Mouse (Mus musculus) urinary bladder, adult 18-20 months (tissue): ENCODE measurements at regions not wholly inside any gene's neighbourhood (a gene's known extent, or its start where the extent isn't known, plus 50 kb on each side); places are given as distances from the start of the nearest gene placed in this dataset.

ENCODE experiments used
- DNase-seq, 2 experiments: peaks; one replicate each; pipeline ENCODE4 v3.0.0; 2022; ENCODE audit warnings: low spot score in 2 of 2, mixed read lengths in 2 of 2

GRCm38 (mm10) chr11:24535462-24535861 is 457.6 kb downstream of the Bcl11a start:
- DNase-seq, result no peak

- no peak for DNase-seq
These were observed 459.9 kb downstream of the Bcl11a start for GRCm38 (mm10) chr11:24537721-24538120.

- no peak for DNase-seq
These were observed 491.8 kb downstream of the Bcl11a start for GRCm38 (mm10) chr11:24569655-24570054.

- no peak for DNase-seq
These were observed 535.7 kb downstream of the Bcl11a start for GRCm38 (mm10) chr11:24613529-24613928.

GRCm38 (mm10) chr11:24615436-24615835 is 537.6 kb downstream of the Bcl11a start:
- DNase-seq, result no peak

- DNase-seq, result no peak
These were observed 540.7 kb downstream of the Bcl11a start for GRCm38 (mm10) chr11:24618586-24618985.

- DNase-seq, result no peak
These were observed 541.2 kb downstream of the Bcl11a start for GRCm38 (mm10) chr11:24619021-24619420.

GRCm38 (mm10) chr11:24628619-24629018 is 550.8 kb downstream of the Bcl11a start:
- no peak for DNase-seq

- DNase-seq, result no peak
These were observed 551.6 kb downstream of the Bcl11a start for GRCm38 (mm10) chr11:24629431-24629830.

- DNase-seq, result no peak
These were observed 552.6 kb downstream of the Bcl11a start for GRCm38 (mm10) chr11:24630403-24630900.

GRCm38 (mm10) chr11:24631651-24632050 is 553.8 kb downstream of the Bcl11a start:
- no peak for DNase-seq

- no peak for DNase-seq
These were observed 558.9 kb downstream of the Bcl11a start for GRCm38 (mm10) chr11:24636716-24637115.

- no peak for DNase-seq
These were observed 565.7 kb downstream of the Bcl11a start for GRCm38 (mm10) chr11:24643439-24644109.

- DNase-seq, result no peak
These were observed 575.0 kb downstream of the Bcl11a start for GRCm38 (mm10) chr11:24652852-24653251.

GRCm38 (mm10) chr11:24664082-24664481 is 586.2 kb downstream of the Bcl11a start:
- no peak for DNase-seq

- no peak for DNase-seq
These were observed 587.5 kb downstream of the Bcl11a start for GRCm38 (mm10) chr11:24665310-24665709.

GRCm38 (mm10) chr11:24671662-24672061 is 593.8 kb downstream of the Bcl11a start:
- no peak for DNase-seq

GRCm38 (mm10) chr11:24673248-24674207 is 595.7 kb downstream of the Bcl11a start:
- no peak for DNase-seq

- no peak for DNase-seq
These were observed 596.3 kb downstream of the Bcl11a start for GRCm38 (mm10) chr11:24674208-24674571.

GRCm38 (mm10) chr11:24677016-24677415 is 599.2 kb downstream of the Bcl11a start:
- DNase-seq, result no peak

- DNase-seq, result no peak
These were observed 601.7 kb downstream of the Bcl11a start for GRCm38 (mm10) chr11:24679581-24679980.

GRCm38 (mm10) chr11:24682423-24682822 is 604.6 kb downstream of the Bcl11a start:
- no peak for DNase-seq
